Mouse (Mus musculus) hematopoietic stem cell, adult 5-6 weeks (primary cell): Measurements from ENCODE around the gene Fam19a1. TPM values are rescaled to one million over a fixed set of nuclear protein-coding genes. Genes with fewer than 3 reads are reported as not detected.
A peak's percentile ranks its signal among the peaks of the same experiment; 100 is the strongest.

Source experiments
- ATAC-seq, 2 experiments: fragments of 125-278 bp in 1 of 2; replicated peaks in 1 of 2; 2 replicates each; pipeline ENCODE4 v1.8.0; 2016 to 2017; ENCODE audit warnings: inconsistent platforms in 2 of 2, mild to moderate bottlenecking in 2 of 2, moderate number of reproducible peaks in 2 of 2, low read depth in 1 of 2, moderate TSS enrichment in 1 of 2; ENCODE audit not compliant: low FRiP score in 2 of 2, poor library complexity in 2 of 2, severe bottlenecking in 2 of 2, insufficient read depth in 1 of 2, low TSS enrichment in 1 of 2
- total RNA-seq: library from RNA; stranded (forward); fragments of 172-1452, 232-1000 nt; gene quantifications from 2 replicates; pipeline ENCODE4 v1.2.3, GENCODE M21; 2017

The Fam19a1 gene
- total RNA-seq, 1 experiment from 2014 or later, result not detected

DNA sequence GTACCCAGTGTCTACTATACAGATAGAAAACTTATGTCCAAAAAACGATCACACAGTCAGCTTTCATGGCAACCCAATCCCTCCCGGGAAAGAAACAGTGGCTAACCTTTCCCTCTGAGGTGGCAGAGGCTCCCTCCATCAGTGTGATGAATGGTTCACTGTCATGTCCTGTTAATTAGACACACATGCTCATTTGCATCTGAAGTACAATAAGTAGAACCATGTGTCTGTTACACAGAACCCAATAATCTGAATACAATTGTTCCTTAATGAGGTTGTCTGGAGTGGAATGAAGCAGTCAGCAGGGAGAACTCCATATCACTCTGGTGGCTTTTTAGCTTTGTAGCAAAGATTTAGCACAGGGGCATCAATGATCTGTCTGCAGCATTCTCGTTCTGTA, 431.9 kb downstream of the Fam19a1 start:
- ATAC-seq, result no peak

DNA sequence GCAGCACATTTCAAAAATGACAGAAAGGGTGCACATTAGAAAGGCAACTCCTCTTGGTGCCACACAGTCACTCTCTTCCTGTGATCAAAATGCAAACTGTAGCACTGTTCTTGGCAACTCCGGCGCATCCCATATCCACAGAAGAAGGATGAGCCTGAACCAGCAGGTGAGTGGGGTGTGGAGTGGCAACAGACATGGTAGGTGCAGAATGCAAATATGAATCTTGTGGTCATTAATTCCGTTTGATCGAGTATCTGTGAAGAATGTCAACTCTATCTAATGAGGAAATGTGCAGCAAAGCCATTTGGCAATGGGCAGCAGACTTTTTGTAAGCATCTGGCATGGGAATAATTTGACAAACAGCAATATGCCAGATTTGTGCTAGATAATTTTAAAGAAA, 437.5 kb downstream of the Fam19a1 start:
- ATAC-seq, result no peak

- ATAC-seq, result peak in 1 of 2 experiments; percentile 37; a peak in 2 of 4 replicates
Observed at GRCm38 (mm10) chr6:96578649-96579048, 465.7 kb downstream of the Fam19a1 start.

GRCm38 (mm10) chr6:96580726-96581125, 467.8 kb downstream of the Fam19a1 start:
- no peak for ATAC-seq

GRCm38 (mm10) chr6:96581187-96581586, 468.2 kb downstream of the Fam19a1 start:
- no peak for ATAC-seq

DNA sequence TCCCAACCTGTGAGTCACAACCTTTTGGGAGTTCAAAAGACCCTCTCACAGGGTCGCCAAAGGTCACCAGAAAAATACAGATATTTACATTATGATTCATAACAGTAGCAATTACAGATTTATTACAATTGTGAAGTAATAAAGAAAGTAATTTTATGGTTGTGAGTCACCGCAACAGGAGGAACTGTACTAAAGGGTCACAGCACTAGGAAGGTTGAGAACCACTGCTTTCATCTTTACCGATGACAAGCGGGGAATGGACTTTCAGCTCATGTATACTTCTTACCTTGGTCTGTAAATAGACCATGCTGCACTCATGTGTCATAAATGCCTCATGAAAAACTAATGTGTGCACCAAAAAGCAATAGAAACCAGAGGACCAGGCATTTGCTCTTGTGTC, 474.5 kb downstream of the Fam19a1 start:
- no peak for ATAC-seq

DNA sequence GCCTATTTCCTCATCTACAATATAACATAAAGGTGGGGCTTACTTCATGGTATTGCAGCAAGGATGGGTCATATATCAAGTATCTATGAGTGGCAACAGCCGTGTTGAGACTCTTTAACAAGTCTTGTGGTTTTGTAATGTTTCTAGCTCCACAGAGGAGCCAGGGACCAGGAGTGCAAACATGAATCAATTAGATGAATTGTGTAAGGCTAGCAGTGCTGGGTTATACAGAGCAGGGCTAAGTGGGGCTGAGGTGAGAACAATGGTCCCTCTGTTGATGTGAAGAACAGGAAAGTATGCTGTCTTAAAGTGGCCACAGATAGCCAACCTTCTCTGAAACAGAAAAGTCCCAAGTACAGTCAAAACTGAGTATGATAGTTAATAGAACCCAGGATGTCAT, 480.1 kb downstream of the Fam19a1 start:
- no peak for ATAC-seq

DNA sequence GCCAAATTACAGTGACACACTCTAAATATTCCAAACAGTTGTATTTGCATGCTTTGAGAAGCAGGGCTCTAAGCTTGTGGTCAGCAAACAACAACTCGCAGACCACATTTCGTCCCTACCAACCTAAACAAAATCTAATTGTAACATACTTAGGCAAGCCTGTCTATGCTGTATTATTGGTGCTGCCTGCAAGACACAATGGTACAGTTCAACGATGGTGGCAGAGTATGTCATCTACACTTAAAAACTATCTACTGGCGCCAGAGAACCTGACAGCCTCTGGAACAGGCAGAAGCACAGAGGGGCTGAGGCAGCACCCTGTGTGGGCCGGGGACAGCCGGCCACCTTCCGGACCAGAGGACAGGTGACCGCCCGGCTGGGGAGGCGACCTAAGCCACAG, 482.2 kb downstream of the Fam19a1 start:
- no peak for ATAC-seq

DNA sequence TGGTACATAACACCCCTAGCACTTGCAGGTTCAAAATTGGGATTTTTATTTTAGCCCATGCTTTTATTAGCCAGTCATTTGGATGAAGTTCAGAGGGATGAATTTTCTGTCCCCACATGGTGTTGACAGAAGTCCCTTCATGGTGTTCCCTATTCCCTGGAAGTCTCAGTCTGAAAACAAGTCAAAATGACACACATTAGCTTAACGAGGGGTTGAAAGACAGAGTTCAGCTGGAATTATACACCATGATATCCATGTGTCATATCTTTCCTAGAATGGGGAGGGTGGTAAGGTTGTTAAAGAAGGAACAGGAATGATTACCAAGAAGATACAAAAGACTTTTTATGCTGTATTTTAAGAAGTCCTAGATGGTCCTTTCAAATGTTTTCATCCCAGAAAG, 511.2 kb downstream of the Fam19a1 start:
- no peak for ATAC-seq

DNA sequence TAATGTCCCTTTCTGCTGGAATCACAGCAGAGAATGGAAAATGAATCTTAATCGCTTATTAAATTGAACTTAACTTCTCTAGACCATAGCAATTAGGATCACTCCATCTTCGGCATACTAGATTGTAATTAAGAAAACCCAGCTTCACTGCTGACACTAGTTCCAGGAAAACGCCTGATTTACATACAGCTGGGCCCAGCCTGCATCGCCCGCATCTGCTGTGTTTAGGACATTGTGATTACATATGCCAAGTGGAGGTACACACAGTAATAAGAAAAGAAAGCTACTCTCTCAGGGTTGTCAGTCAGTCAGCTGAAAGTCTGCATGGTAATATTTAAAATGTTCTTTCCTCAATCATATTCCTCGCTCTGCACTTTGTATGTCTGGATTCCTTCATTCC, 518.6 kb downstream of the Fam19a1 start:
- no peak for ATAC-seq

GRCm38 (mm10) chr6:96632243-96632642, 519.3 kb downstream of the Fam19a1 start:
- no peak for ATAC-seq

GRCm38 (mm10) chr6:96635663-96636062, 522.7 kb downstream of the Fam19a1 start:
- no peak for ATAC-seq

- no peak for ATAC-seq
Observed at GRCm38 (mm10) chr6:96648742-96649141, 535.8 kb downstream of the Fam19a1 start.

DNA sequence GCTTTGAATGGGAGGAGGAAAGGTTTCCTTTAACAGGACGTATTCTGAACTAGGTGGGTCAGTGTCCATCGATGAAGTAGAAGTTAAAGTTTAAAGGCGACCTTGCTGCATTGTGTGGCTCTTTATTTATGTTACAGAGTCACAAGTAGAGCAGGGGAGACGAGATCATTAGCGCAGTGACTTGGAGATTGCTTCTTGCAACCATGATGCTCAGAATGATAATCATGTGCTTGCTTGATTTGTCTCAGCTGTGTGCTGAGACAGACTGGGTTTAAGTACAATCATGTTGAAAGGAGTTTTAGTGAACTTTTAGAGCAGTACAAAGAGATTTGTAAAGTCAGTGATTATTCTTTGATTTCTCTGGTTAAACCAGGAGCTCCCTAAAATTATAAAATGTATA, 536.3 kb downstream of the Fam19a1 start:
- ATAC-seq, result no peak

DNA sequence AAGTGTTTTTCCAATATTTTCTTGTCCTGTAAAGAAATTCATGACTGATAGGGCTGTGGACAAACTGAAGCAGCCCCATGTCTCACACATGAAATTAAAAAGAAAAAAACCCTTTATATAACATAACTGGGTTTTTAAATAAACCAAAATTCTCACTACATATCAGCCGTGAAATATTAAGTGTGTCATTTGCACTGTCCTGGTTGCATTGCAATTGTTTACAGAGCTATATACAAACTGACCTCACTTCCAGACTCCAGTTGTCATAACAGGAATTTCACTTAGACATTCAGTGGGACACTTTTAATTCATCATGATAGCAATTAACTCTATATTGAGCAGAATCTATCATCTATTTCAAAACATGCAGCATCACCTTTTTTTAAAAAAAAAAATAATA, 553.4 kb downstream of the Fam19a1 start:
- ATAC-seq, result no peak

DNA sequence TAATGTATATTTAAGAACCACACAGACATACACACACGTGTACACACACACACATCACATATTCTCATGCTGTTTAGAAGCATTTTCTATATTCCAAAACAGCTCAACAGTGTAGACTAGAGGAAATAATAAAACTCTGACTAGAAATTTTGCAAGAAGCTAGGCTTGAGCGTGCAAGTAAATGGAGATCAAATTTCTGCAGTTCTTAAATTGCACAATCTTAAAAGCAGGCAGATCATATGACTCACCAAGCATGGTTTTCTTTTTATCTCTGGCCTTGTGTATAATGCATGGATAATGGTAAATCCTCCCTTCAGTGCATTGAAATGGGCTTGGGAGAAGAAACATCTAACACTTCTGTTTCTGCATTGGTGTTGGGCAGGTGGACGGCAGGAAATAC, 564.9 kb downstream of the Fam19a1 start:
- no peak for ATAC-seq

Other genes with a start within 250 kb of the Fam19a1 start
- gene 1700123L14Rik, start 53.1 kb downstream of the Fam19a1 start, total RNA-seq, result not detected in 2 replicates